Mouse (Mus musculus) adrenal gland, adult 8-10 months (tissue): ENCODE results near the gene Efcab6. TPM values are rescaled to one million over a fixed set of nuclear protein-coding genes. Genes with fewer than 3 reads are reported as not detected.
"Not testable (repeated sequence)": the region's sequence is repeated elsewhere in the genome, so short reads cannot be mapped to it uniquely, and the experiment has no call there.

ENCODE experiments used
- DNase-seq: peaks from one replicate; pipeline ENCODE4 v3.0.0; 2022
- total RNA-seq, 4 experiments: library from RNA; stranded (reverse); gene quantifications; 2 replicates each; pipeline ENCODE4 v1.2.4; 2022

The Efcab6 gene
- under 1 TPM in 1 of 4 experiments, not detected in 3; 0.38 TPM for total RNA-seq

GRCm38 (mm10) chr15:84065140-84065539, at the start of gene Efcab6:
TSS of gene Efcab6 (minus strand) at chr15:84065379.
- DNase-seq = no peak

- no peak for DNase-seq
Measured at GRCm38 (mm10) chr15:84113873-84114272, 48.7 kb upstream of the Efcab6 start.

- DNase-seq = no peak
Measured at GRCm38 (mm10) chr15:84108899-84109298, 43.7 kb upstream of the Efcab6 start.

GRCm38 (mm10) chr15:84105924-84106500, 40.8 kb upstream of the Efcab6 start:
- no peak for DNase-seq

- DNase-seq = no peak
Measured at GRCm38 (mm10) chr15:84105105-84105923, 40.1 kb upstream of the Efcab6 start, which contains the start of gene Sult4a1. TSS of gene Sult4a1 (minus strand) at chr15:84105754.

- no peak for DNase-seq
Measured at GRCm38 (mm10) chr15:84104626-84105025, 39.4 kb upstream of the Efcab6 start.

GRCm38 (mm10) chr15:84097536-84097935, 32.4 kb upstream of the Efcab6 start:
- not testable (repeated sequence) for DNase-seq

GRCm38 (mm10) chr15:84096051-84096450, 30.9 kb upstream of the Efcab6 start:
- no peak for DNase-seq

GRCm38 (mm10) chr15:84094921-84095320, 29.7 kb upstream of the Efcab6 start:
- no peak for DNase-seq

- no peak for DNase-seq
Measured at GRCm38 (mm10) chr15:84086775-84087174, 21.6 kb upstream of the Efcab6 start.

- no peak for DNase-seq
Measured at GRCm38 (mm10) chr15:84086364-84086763, 21.2 kb upstream of the Efcab6 start.

- DNase-seq = no peak
Measured at GRCm38 (mm10) chr15:84080069-84080468, 14.9 kb upstream of the Efcab6 start.

GRCm38 (mm10) chr15:84079519-84079918, 14.3 kb upstream of the Efcab6 start:
- DNase-seq = no peak

GRCm38 (mm10) chr15:84078667-84079066, 13.5 kb upstream of the Efcab6 start:
- DNase-seq = no peak

- no peak for DNase-seq
Measured at GRCm38 (mm10) chr15:84077151-84077550, 12.0 kb upstream of the Efcab6 start.

- no peak for DNase-seq
Measured at GRCm38 (mm10) chr15:84074705-84075185, 9.6 kb upstream of the Efcab6 start.

GRCm38 (mm10) chr15:84073911-84074704, 8.9 kb upstream of the Efcab6 start:
- DNase-seq = no peak

- no peak for DNase-seq
Measured at GRCm38 (mm10) chr15:84073058-84073457, 7.9 kb upstream of the Efcab6 start.

- DNase-seq = no peak
Measured at GRCm38 (mm10) chr15:84072226-84072625, 7.0 kb upstream of the Efcab6 start.

GRCm38 (mm10) chr15:84070116-84070676, 5.0 kb upstream of the Efcab6 start:
- no peak for DNase-seq

- DNase-seq = no peak
Measured at GRCm38 (mm10) chr15:84069455-84070050, 4.4 kb upstream of the Efcab6 start.

GRCm38 (mm10) chr15:84065701-84066100, 522 bp upstream of the Efcab6 start:
- DNase-seq = no peak
